Mouse (Mus musculus) heart, postnatal 0 days (tissue): Measurements from ENCODE around the gene Hrk. TPM values are rescaled to one million over a fixed set of nuclear protein-coding genes. Genes with fewer than 3 reads are reported as not detected.

Experiments used
- ATAC-seq: fragments of 200-750 bp; cut with Nextera tagmentation; 2 replicates; pipeline ENCODE4 v1.8.0; 2017; ENCODE audit warnings: low read depth, moderate number of reproducible peaks, moderate library complexity; ENCODE audit not compliant: insufficient read depth
- DNase-seq: peaks from one replicate; pipeline ENCODE4 v3.0.0-alpha.2; 2016; ENCODE audit warnings: low spot score
- H3K27ac ChIP-seq: fragments of 300-500 bp; sonication (generic); 2 replicates; pipeline ENCODE4 v1.5.1; 2014; ENCODE audit warnings: low read depth, mild to moderate bottlenecking
- H3K27me3 ChIP-seq: fragments of 300-500 bp; sonication (generic); 2 replicates; pipeline ENCODE4 v1.6.1; 2014; ENCODE audit warnings: low read length, mixed read lengths; ENCODE audit not compliant: control insufficient read depth, insufficient read depth
- H3K36me3 ChIP-seq: fragments of 300-500 bp; sonication (generic); replicated peaks from 2 replicates; pipeline ENCODE4 v1.6.1; 2014; ENCODE audit warnings: low read length, mixed read lengths; ENCODE audit not compliant: control insufficient read depth, insufficient read depth
- H3K4me1 ChIP-seq: fragments of 300-500 bp; sonication (generic); 2 replicates; pipeline ENCODE4 v1.6.1; 2014; ENCODE audit warnings: antibody characterized with exemption; ENCODE audit not compliant: control insufficient read depth, insufficient read depth
- H3K4me2 ChIP-seq: fragments of 300-500 bp; sonication (generic); 2 replicates; pipeline ENCODE4 v1.6.1; 2014; ENCODE audit warnings: low read depth, mild to moderate bottlenecking, low read length, moderate library complexity
- H3K4me3 ChIP-seq: fragments of 300-500 bp; sonication (generic); 2 replicates; pipeline ENCODE4 v1.5.1; 2014; ENCODE audit warnings: low read depth, low read length
- H3K9ac ChIP-seq: fragments of 300-500 bp; sonication (generic); replicated peaks from 2 replicates; pipeline ENCODE4 v1.6.1; 2014; ENCODE audit warnings: low read depth, low read length, mixed read lengths
- H3K9me3 ChIP-seq: fragments of 300-500 bp; sonication (generic); replicated peaks from 2 replicates; pipeline ENCODE4 v1.6.1; 2016; ENCODE audit warnings: low read length; ENCODE audit not compliant: control insufficient read depth
- CTCF ChIP-seq: IDR thresholded peaks from 2 replicates; pipeline ENCODE4 v1.5.1; 2016; ENCODE audit warnings: antibody characterized with exemption, control low read depth, low read depth
- EP300 ChIP-seq: IDR thresholded peaks from 2 replicates; pipeline ENCODE4 v1.6.1; 2016; ENCODE audit warnings: antibody characterized with exemption, low read depth
- WGBS: fragments of 180-500 bp; shearing (Covaris S2); extraction: QIAGEN DNeasy Blood & Tissue Kit; methylation state at CpG from one replicate; pipeline ENCODE4 v1.1.7; 2014; 5-methylcytosine and 5-hydroxymethylcytosine counted together
- polyA plus RNA-seq: library from polyadenylated mRNA; unstranded; fragments of >200 nt; fragmentation: Nextera tagmentation; extraction: Ambion mirVana; gene quantifications from 2 replicates; pipeline ENCODE4 v1.2.1, GENCODE M21; 2015
- total RNA-seq: library from RNA; depleted of rRNA; stranded (reverse); fragments of >200 nt; gene quantifications from 2 replicates; pipeline ENCODE4 v1.2.3, GENCODE M21; 2014; ENCODE audit warnings: low replicate concordance

Gene Hrk
- total and polyA plus RNA-seq, 2 experiments from 2014 or later = 0.04 to 0.11 TPM

GRCm38 (mm10) chr5:118186903-118187633, 22.6 kb downstream of the Hrk start:
- no peaks in the 10 kb centered on the region for H3K9me3 ChIP-seq
- no peak for TF ChIP-seq EP300
- no peak for TF ChIP-seq CTCF
- no peak overlapping the region for H3K4me2 ChIP-seq
- no peaks in the 10 kb centered on the region for H3K4me1 ChIP-seq
- DNase-seq (no peak), ATAC-seq (no peak)
- H3K27ac ChIP-seq = no peak overlapping the region
- 79% methylated on average over 9 of the region's 9 CpGs for WGBS
- no peaks in the 10 kb centered on the region for H3K36me3 ChIP-seq
- H3K4me3 ChIP-seq = no peak overlapping the region
- H3K9ac ChIP-seq = no peak overlapping the region
- H3K27me3 ChIP-seq = peaks cover 27% of the 10 kb centered on the region

- Histone ChIP-seq H3K9me3 (no peaks in the 10 kb centered on the region), H3K4me1 (no peaks in the 10 kb centered on the region), H3K27ac (no peak overlapping the region), H3K9ac (no peak overlapping the region), H3K4me2 (no peak overlapping the region), H3K36me3 (no peaks in the 10 kb centered on the region), H3K4me3 (no peak overlapping the region), H3K27me3 (peaks cover 36% of the 10 kb centered on the region)
- DNase-seq (no peak), ATAC-seq (no peak)
- TF ChIP-seq EP300 = no peak
- TF ChIP-seq CTCF = no peak
- WGBS = 65% methylated on average over 6 of the region's 6 CpGs
Observed at GRCm38 (mm10) chr5:118188356-118188755, 23.9 kb downstream of the Hrk start.

DNA sequence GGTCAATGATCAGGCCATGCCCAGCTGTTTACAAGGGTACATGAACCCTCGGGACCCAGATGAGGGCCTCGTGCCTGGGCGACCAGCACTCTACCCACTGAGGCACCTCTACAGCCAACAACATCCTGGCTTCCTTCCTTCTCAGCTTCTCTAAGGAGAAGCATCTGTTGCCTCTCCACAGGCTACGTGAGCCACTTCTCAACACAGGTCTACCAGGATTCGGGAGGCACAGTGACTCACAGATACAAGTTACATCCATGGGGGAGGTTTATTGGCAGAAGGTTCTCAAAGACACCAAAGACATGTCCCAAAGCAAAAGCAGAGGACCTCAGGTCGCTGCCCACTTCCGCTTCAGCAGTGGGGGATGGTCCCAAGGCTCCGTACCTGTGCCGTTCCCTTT, 26.0 kb downstream of the Hrk start:
- H3K4me1 ChIP-seq = no peaks in the 10 kb centered on the region
- 73% methylated on average over 9 of the region's 9 CpGs for WGBS
- TF ChIP-seq CTCF = no peak
- no peak for TF ChIP-seq EP300
- peaks cover 36% of the 10 kb centered on the region for H3K27me3 ChIP-seq
- no peak overlapping the region for H3K4me3 ChIP-seq
- no peak overlapping the region for H3K4me2 ChIP-seq
- no peak for DNase-seq
- H3K9ac ChIP-seq = no peak overlapping the region
- H3K27ac ChIP-seq = no peak overlapping the region
- no peaks in the 10 kb centered on the region for H3K9me3 ChIP-seq
- ATAC-seq = no peak
- no peaks in the 10 kb centered on the region for H3K36me3 ChIP-seq

GRCm38 (mm10) chr5:118192221-118192620, 27.8 kb downstream of the Hrk start:
- no peak for DNase-seq
- Histone ChIP-seq H3K9me3 (no peaks in the 10 kb centered on the region), H3K36me3 (no peaks in the 10 kb centered on the region), H3K9ac (no peak overlapping the region), H3K4me3 (no peak overlapping the region), H3K4me2 (no peak overlapping the region), H3K27ac (no peak overlapping the region), H3K4me1 (no peaks in the 10 kb centered on the region), H3K27me3 (peaks cover 36% of the 10 kb centered on the region)
- ATAC-seq = no peak
- no peak for TF ChIP-seq CTCF
- TF ChIP-seq EP300 = no peak
- WGBS = 27% methylated on average over 18 of the region's 18 CpGs

DNA sequence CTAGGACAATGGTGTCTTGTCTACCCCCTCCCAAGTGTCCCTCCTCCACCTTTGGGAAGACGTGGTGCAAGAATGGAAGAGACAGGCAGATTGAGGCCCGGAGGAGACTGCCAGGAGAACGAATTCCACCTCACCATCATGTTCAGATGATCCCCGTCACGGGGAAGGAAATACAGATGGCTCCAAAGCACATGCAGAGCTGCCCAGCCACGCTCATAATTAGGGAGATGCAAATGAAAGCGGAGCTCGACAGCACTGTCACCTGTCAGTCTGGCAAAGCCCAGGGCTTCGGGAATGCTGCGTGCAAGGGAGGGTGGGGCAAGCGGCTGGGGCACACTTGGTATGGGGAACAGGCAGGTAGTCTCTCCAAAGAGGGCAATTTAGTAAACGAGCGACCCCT, 33.0 kb downstream of the Hrk start:
- no peaks in the 10 kb centered on the region for H3K36me3 ChIP-seq
- H3K4me2 ChIP-seq = no peak overlapping the region
- 73% methylated on average over 13 of the region's 13 CpGs for WGBS
- peaks cover 5% of the 10 kb centered on the region for H3K27me3 ChIP-seq
- no peaks in the 10 kb centered on the region for H3K4me1 ChIP-seq
- TF ChIP-seq EP300 = no peak
- TF ChIP-seq CTCF = no peak
- no peak overlapping the region for H3K27ac ChIP-seq
- ATAC-seq (no peak), DNase-seq (no peak)
- H3K9ac ChIP-seq = no peak overlapping the region
- H3K4me3 ChIP-seq = no peak overlapping the region
- no peaks in the 10 kb centered on the region for H3K9me3 ChIP-seq

DNA sequence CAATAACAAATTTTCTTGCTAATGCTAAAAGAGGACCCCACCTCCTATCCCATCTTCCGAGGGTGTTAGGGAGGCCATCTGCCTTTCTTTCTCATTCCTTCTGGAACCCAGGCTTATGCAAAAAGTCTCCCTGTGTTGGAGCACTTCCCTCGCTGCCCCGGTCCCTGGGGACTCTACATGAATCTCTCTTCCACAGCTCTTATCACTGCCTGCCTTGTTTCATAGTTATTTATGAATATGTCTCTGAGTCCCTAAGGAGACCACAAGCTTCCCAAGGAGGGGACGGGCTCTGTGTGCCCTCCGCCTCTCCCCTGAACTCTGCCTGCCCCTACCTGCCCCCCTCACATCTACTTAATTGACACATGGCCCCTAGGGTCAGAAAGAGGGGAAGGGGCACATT, 35.2 kb downstream of the Hrk start:
- WGBS = 62% methylated on average over 5 of the region's 5 CpGs

More for the DNA sequence above, 35.2 kb downstream of the Hrk start:
- H3K27me3 ChIP-seq = no peaks in the 10 kb centered on the region
- H3K4me3 ChIP-seq = no peak overlapping the region
- no peaks in the 10 kb centered on the region for H3K9me3 ChIP-seq
- no peak overlapping the region for H3K4me2 ChIP-seq
- no peaks in the 10 kb centered on the region for H3K36me3 ChIP-seq
- no peaks in the 10 kb centered on the region for H3K4me1 ChIP-seq
- no peak overlapping the region for H3K27ac ChIP-seq
- no peak for DNase-seq
- no peak overlapping the region for H3K9ac ChIP-seq
- no peak for TF ChIP-seq CTCF
- no peak for TF ChIP-seq EP300
- ATAC-seq = no peak
